35 mouse cellular contexts compared by ENCODE assay signal in genomic region chr4:70032497-70032896, GRCm38 (mm10).
"Had no signal": no experiment of that assay in that cellular context is flagged by ENCODE, and none has a peak within 500 bp of the region (broad histone marks: within the 10 kb centered on the region; RNA-seq: fewer than 3 reads in every experiment).

No protein-coding gene starts in this region.

- DNase-seq: heart, postnatal 10 days; heart, postnatal 14 days; heart, postnatal 36 days; heart, postnatal 4 days; kidney, adult 11 months; kidney, adult 18-20 months; kidney, adult 2 months; kidney, adult 8-10 months; kidney, adult 9 months; kidney, postnatal 10 days; kidney, postnatal 14 days; kidney, postnatal 25 days; kidney, postnatal 36 days; kidney, postnatal 4 days; layer of hippocampus, adult 9-11 months; layer of hippocampus, postnatal 36 days had no signal

- H3K9ac ChIP-seq: heart, embryonic 12.5 days; heart, embryonic 13.5 days; heart, embryonic 15.5 days; hindbrain, embryonic 12.5 days; hindbrain, embryonic 13.5 days; hindbrain, embryonic 14.5 days; hindbrain, embryonic 15.5 days; intestine, embryonic 15.5 days; kidney, embryonic 15.5 days had no signal

- H3K4me2 ChIP-seq: heart, embryonic 11.5 days; heart, embryonic 12.5 days; heart, embryonic 13.5 days; heart, embryonic 15.5 days; hindbrain, embryonic 12.5 days; hindbrain, embryonic 13.5 days; hindbrain, embryonic 14.5 days; hindbrain, embryonic 15.5 days; intestine, embryonic 15.5 days; kidney, embryonic 15.5 days had no signal

- H3K4me3 ChIP-seq: heart, embryonic 12.5 days; heart, embryonic 13.5 days; heart, embryonic 15.5 days; hindbrain, embryonic 10.5 days; hindbrain, embryonic 12.5 days; hindbrain, embryonic 13.5 days; hindbrain, embryonic 15.5 days; intestine, embryonic 15.5 days; kidney, embryonic 15.5 days; layer of hippocampus, adult 2 months; left cerebral cortex, adult 2 months had no signal

- H3K4me1 ChIP-seq: heart, embryonic 12.5 days; heart, embryonic 13.5 days; heart, embryonic 15.5 days; hindbrain, embryonic 10.5 days; hindbrain, embryonic 12.5 days; hindbrain, embryonic 13.5 days; hindbrain, embryonic 15.5 days; intestine, embryonic 15.5 days; kidney, embryonic 15.5 days had no signal

- ATAC-seq: hindbrain, embryonic 16.5 days; hindbrain, postnatal 0 days; inflammation-experienced regulatory T-cells, adult 6 months; intestine, embryonic 15.5 days; intestine, embryonic 16.5 days; intestine, postnatal 0 days had no signal

- H3K27ac ChIP-seq: heart, embryonic 13.5 days; heart, embryonic 15.5 days; hindbrain, embryonic 10.5 days; hindbrain, embryonic 12.5 days; hindbrain, embryonic 13.5 days; hindbrain, embryonic 14.5 days; hindbrain, embryonic 15.5 days; hindbrain, postnatal 0 days; intestine, embryonic 15.5 days; kidney, embryonic 15.5 days; kidney, postnatal 0 days; layer of hippocampus, adult 2 months; left cerebral cortex, adult 2 months had no signal

- H3K9me3 ChIP-seq: heart, embryonic 12.5 days; heart, embryonic 15.5 days; hindbrain, embryonic 10.5 days; hindbrain, embryonic 12.5 days; hindbrain, embryonic 13.5 days; hindbrain, embryonic 15.5 days; intestine, embryonic 15.5 days; kidney, embryonic 15.5 days had no signal

- H3K27me3 ChIP-seq: heart, embryonic 12.5 days; heart, embryonic 13.5 days; heart, embryonic 15.5 days; hindbrain, embryonic 12.5 days; hindbrain, embryonic 13.5 days; hindbrain, embryonic 15.5 days; intestine, embryonic 15.5 days had no signal

- H3K36me3 ChIP-seq: heart, embryonic 12.5 days; heart, embryonic 13.5 days; heart, embryonic 15.5 days; hindbrain, embryonic 10.5 days; hindbrain, embryonic 12.5 days; hindbrain, embryonic 13.5 days; hindbrain, embryonic 15.5 days; intestine, embryonic 15.5 days; kidney, embryonic 15.5 days had no signal
